Mouse (Mus musculus) adrenal gland, adult 8-10 months (tissue): ENCODE data around the gene Rere. TPM values are rescaled to one million over a fixed set of nuclear protein-coding genes. Genes with fewer than 3 reads are reported as not detected.

Source experiments
- DNase-seq: peaks from one replicate; pipeline ENCODE4 v3.0.0; 2022
- total RNA-seq, 4 experiments: library from RNA; stranded (reverse); gene quantifications; 2 replicates each; pipeline ENCODE4 v1.2.4; 2022

Gene Rere
- total RNA-seq, 4 experiments from 2014 or later, result 108 to 187 (median 139) TPM

- DNase-seq, result no peak
Measured at GRCm38 (mm10) chr4:150349680-150350101, 68.2 kb downstream of the Rere start.

GRCm38 (mm10) chr4:150351419-150352075 is 70.1 kb downstream of the Rere start:
- no peak for DNase-seq

GRCm38 (mm10) chr4:150352736-150353135 is 71.3 kb downstream of the Rere start:
- no peak for DNase-seq

GRCm38 (mm10) chr4:150353376-150353900 is 72.0 kb downstream of the Rere start:
- no peak for DNase-seq

GRCm38 (mm10) chr4:150355801-150356200 is 74.4 kb downstream of the Rere start:
- DNase-seq, result no peak

GRCm38 (mm10) chr4:150361986-150362691 is 80.7 kb downstream of the Rere start:
- no peak for DNase-seq

GRCm38 (mm10) chr4:150362858-150363257 is 81.4 kb downstream of the Rere start:
- DNase-seq, result no peak

GRCm38 (mm10) chr4:150364786-150365185 is 83.3 kb downstream of the Rere start:
- DNase-seq, result no peak

GRCm38 (mm10) chr4:150366510-150367208 is 85.2 kb downstream of the Rere start:
- no peak for DNase-seq

GRCm38 (mm10) chr4:150371580-150372380 is 90.3 kb downstream of the Rere start:
- DNase-seq, result peak; percentile 61

- DNase-seq, result no peak
Measured at GRCm38 (mm10) chr4:150372631-150373041, 91.2 kb downstream of the Rere start.

GRCm38 (mm10) chr4:150373111-150374109 is 92.0 kb downstream of the Rere start:
- peak; percentile 13 for DNase-seq

- peak; percentile 15 for DNase-seq
Measured at GRCm38 (mm10) chr4:150374651-150375447, 93.4 kb downstream of the Rere start.

GRCm38 (mm10) chr4:150375448-150375935 is 94.0 kb downstream of the Rere start:
- no peak for DNase-seq

GRCm38 (mm10) chr4:150379313-150379712 is 97.9 kb downstream of the Rere start:
- no peak for DNase-seq

- peak; percentile 73 for DNase-seq
Measured at GRCm38 (mm10) chr4:150379772-150380171, 98.3 kb downstream of the Rere start.

GRCm38 (mm10) chr4:150380273-150380672 is 98.8 kb downstream of the Rere start:
- DNase-seq, result no peak

- DNase-seq, result no peak
Measured at GRCm38 (mm10) chr4:150382504-150382903, 101.1 kb downstream of the Rere start.

GRCm38 (mm10) chr4:150384405-150384804 is 103.0 kb downstream of the Rere start:
- DNase-seq, result no peak

- DNase-seq, result no peak
Measured at GRCm38 (mm10) chr4:150384899-150385298, 103.5 kb downstream of the Rere start.
